Mouse (Mus musculus) lung, adult 2 months (tissue): ENCODE measurements around the gene Cxadr. TPM values are rescaled to one million over a fixed set of nuclear protein-coding genes. Genes with fewer than 3 reads are reported as not detected.
A peak's percentile ranks its signal among the peaks of the same experiment; 100 is the strongest.

Source experiments
- DNase-seq: peaks from one replicate; pipeline ENCODE4 v3.0.0; 2022
- H3K4me1 ChIP-seq: fragments of 200-500 bp; 2 replicates; pipeline ENCODE4 v1.6.1; 2011; ENCODE audit warnings: low read length; ENCODE audit not compliant: control insufficient read depth, insufficient read depth
- H3K4me3 ChIP-seq: fragments of 200-500 bp; replicated peaks from 2 replicates; pipeline ENCODE3; 2011; ENCODE audit warnings: low read depth, mild to moderate bottlenecking, control low read depth, low read length; ENCODE audit errors: extremely low read depth
- CTCF ChIP-seq: fragments of 200-500 bp; IDR thresholded peaks from 2 replicates; pipeline ENCODE4 v1.5.1; 2011; ENCODE audit warnings: mild to moderate bottlenecking, low read length, control low read depth; ENCODE audit not compliant: insufficient read depth
- POLR2A ChIP-seq: fragments of 200-500 bp; IDR thresholded peaks from 2 replicates; pipeline ENCODE4 v1.6.1; 2011; ENCODE audit warnings: low read depth, mild to moderate bottlenecking, control low read depth, low read length, borderline replicate concordance; ENCODE audit errors: extremely low read depth
- WGBS: fragments of 180-500 bp; shearing (Covaris S2); methylation state at CpG from one replicate; pipeline ENCODE4 v1.1.7; 2018; 5-methylcytosine and 5-hydroxymethylcytosine counted together
- polyA plus RNA-seq: library from polyadenylated mRNA; depleted of rRNA; stranded (reverse); fragments of >200 nt; gene quantifications from 2 replicates; pipeline ENCODE4 v1.2.3, GENCODE M21; 2012; rRNA removed

The Cxadr gene
- polyA plus RNA-seq, 1 experiment: 37.1 TPM

DNA sequence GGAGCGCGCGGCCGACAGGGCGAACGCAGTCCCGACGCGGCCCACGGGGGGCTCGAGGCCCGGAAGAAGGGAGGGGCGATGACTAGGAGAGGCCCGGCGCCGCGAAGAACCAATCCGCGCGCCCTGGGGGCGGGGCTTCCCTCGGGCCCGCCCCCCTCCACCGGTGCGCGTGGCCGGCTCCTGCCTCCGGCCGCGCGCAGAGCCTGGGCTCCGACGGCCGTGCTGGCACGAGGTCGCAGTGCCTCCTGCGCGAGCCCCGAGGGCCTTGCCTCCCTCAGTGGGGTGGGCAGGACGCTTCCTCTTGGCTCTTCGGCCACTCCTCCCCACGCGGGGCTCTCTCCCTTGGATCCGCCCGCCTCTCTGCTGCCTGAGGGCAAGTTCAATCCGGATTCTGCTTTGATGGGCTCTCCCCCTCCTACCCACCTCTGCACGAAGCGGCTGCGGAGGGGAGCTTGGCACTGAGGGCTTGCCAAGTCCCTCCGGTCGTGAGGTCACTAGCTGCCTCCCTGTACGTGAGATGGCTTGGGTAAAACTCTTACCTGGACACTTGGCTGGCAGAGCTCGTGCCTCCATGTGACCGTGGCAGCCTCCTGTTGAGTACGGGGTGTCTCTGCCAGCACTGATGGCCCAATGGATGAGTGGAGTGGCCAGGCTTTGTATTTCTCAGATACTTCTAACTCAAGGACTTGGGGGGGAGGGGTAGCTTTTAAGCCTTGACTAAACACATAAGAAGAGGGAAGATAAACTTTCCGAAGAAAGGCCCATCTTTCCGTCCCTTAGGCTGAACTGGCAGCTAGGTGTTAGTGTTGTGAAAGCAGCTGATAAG is 75.7 kb downstream of the Cxadr start, which contains the start of gene Btg3:
Gene Btg3, minus strand, starts transcription at position 448 of the 826 bp plus-strand sequence.
- DNase-seq: peak; percentile 86
- peaks cover 16% of the 10 kb centered on the region for H3K4me1 ChIP-seq
- peak; percentile 62; the same call in 1 of the 2 replicates for TF ChIP-seq POLR2A
- no peak for TF ChIP-seq CTCF
- 3% methylated on average over 55 of the region's 57 CpGs for WGBS
- peak within 1 kb of the TSS; percentile 90 for H3K4me3 ChIP-seq

DNA sequence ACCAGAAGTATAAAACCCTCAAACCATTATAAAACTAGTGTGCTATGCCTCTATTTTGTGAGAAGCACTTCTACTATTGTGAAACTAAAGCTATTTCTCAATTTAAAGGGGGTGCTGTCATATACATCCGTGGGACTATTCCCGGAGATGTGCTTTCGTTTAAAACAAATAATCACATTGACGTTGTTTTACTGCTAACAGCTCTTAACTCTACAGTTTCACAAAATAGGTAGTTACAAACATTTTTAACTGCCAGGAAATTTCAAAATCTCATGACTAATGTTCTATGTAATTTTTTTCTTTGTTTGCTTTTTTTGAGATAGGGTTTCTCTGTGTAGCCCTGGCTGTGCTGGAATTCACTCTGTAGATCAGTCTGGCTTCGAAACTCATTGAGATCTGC is 77.2 kb downstream of the Cxadr start:
- no peak for TF ChIP-seq CTCF
- no peak for TF ChIP-seq POLR2A
- no peak for DNase-seq
- WGBS: 50% methylated on average over 5 of the region's 5 CpGs
- H3K4me3 ChIP-seq: no peak overlapping the region
- peaks cover 10% of the 10 kb centered on the region for H3K4me1 ChIP-seq

DNA sequence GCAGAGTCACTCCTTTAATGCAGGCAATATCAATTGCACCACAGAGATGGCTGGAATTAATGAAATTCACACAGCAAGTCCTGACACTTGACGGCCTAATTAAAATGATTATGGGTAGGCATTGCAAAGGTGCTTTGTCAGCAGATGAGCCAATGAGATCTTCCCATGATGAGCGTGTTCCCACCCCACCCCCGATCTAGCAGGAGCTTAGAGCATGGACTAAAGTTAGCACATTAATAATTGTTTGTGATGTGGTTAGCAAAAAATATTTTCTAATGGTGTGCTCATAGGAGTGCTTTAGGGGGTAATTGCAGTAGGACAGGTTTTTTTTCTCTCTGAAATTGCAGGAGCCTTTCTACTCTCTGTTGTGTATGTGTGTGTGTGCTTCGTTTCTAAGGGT is 87.8 kb downstream of the Cxadr start:
- H3K4me3 ChIP-seq: no peak overlapping the region
- DNase-seq: no peak
- 87% methylated on average over 4 of the region's 4 CpGs for WGBS
- H3K4me1 ChIP-seq: peaks cover 5% of the 10 kb centered on the region; the same call in 1 of the 2 replicates
- no peak for TF ChIP-seq POLR2A
- no peak for TF ChIP-seq CTCF

DNA sequence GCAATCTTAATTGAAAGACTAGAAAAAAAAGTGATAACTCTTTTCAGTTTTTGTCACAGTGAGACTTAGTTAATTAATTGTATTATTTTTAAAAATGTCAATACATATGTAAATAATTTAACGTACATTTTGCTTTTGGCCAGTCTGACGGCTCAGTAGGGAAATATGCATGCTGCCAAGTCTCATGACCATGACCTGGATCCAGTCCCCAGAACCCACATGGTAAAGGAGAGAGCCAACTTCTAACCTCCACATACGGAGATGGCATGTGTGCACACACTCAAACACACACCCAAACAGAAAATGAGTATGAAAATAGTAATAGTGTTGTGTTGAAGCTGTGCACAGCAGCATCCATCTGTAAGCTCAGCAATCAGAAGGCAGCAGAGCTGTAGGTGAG is 88.7 kb downstream of the Cxadr start:
- 74% methylated on average over 3 of the region's 3 CpGs for WGBS
- DNase-seq: no peak
- H3K4me3 ChIP-seq: no peak overlapping the region
- no peak for TF ChIP-seq POLR2A
- TF ChIP-seq CTCF: no peak
- H3K4me1 ChIP-seq: peaks cover 5% of the 10 kb centered on the region; the same call in 1 of the 2 replicates

DNA sequence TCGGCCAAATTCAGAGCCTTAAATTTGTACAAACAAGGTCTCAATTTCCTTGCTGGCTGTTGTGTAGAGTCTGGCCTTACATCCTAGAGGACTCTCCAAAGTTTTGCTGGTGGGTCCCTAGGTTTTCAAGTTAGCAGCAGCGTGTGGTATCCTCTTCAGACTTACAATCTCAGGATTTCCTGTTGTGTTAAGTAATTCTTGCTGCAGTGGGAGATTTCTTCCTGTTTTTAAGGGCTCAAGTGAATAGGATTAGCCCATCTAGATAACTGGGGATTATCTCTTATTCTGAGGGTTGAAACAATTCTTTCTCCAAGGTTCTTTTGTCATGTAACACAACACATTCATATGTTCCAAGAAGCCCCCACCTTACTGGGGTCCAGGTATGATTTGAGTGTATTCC is 90.1 kb downstream of the Cxadr start:
- TF ChIP-seq POLR2A: no peak
- no peak for TF ChIP-seq CTCF
- no peak for DNase-seq
- 47% methylated on average over 2 of the region's 2 CpGs for WGBS
- Histone ChIP-seq H3K4me3 (no peak overlapping the region), H3K4me1 (peaks cover 5% of the 10 kb centered on the region; the same call in 1 of the 2 replicates)

DNA sequence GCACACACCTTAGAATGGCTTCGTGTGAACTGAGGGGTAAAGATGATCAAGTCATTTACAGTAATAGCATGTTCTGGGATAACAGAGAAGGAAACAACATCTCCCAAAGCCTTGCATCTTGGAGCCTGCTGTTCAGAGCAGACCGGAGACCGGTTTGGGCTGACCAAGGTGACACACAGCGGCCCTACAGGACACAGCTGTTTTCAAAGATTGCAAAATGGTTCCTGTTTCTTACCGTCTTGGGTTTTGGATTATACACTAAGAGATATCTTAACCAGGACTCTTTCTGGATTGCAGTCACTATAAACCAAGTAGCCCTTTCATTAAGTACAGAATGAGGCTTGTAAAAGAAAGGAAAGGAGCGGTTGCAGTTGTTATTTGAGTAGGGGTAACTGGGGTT is 97.4 kb downstream of the Cxadr start:
- DNase-seq: no peak
- no peak overlapping the region for H3K4me3 ChIP-seq
- no peaks in the 10 kb centered on the region for H3K4me1 ChIP-seq
- TF ChIP-seq CTCF (no peak), POLR2A (no peak)
- 77% methylated on average over 6 of the region's 6 CpGs for WGBS

DNA sequence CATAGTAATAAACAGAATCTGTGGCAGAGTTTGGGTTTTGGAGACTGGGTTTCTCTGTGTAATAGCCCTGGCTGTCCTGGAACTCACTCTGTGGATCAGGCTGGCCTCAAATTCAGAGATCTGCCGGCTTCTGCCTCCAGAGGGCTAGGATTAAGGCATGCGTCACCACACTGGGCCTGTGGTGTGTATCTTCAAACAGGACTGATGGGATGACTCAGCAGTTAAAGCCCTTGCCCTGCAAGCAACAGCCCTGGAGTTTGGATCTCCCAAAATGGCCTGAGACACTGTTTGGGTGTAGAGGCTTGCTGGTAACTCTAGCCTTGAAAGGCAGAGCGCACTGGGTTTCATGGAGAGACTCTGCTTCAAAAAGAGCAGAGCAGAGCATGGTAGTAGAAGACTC is 98.1 kb downstream of the Cxadr start:
- no peak overlapping the region for H3K4me3 ChIP-seq
- TF ChIP-seq POLR2A: no peak
- no peaks in the 10 kb centered on the region for H3K4me1 ChIP-seq
- no peak for DNase-seq
- WGBS: 92% methylated on average over 3 of the region's 3 CpGs

DNA sequence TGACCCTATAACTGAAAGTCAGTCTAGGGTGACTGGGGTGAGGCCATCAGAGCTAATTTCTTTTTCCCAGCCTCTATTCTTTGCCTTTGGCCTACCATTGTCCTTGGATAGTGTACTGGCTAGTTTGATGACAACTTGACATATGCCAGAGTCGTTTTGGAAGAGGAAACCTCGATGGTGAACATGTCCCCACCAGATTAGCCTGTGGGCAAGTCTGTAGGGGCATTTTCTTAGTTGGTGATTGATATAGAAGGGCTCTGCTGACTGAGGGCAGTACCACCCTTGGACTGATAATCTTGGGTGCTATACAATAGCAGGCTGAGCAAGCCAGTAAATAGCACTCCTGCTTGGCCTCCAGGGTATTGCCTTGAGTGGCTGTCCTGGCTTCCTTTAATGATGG is 101.0 kb downstream of the Cxadr start:
- WGBS: 42% methylated on average over 2 of the region's 2 CpGs
- TF ChIP-seq CTCF: no peak
- no peak for TF ChIP-seq POLR2A
- DNase-seq: no peak
- Histone ChIP-seq H3K4me3 (no peak overlapping the region), H3K4me1 (no peaks in the 10 kb centered on the region)

DNA sequence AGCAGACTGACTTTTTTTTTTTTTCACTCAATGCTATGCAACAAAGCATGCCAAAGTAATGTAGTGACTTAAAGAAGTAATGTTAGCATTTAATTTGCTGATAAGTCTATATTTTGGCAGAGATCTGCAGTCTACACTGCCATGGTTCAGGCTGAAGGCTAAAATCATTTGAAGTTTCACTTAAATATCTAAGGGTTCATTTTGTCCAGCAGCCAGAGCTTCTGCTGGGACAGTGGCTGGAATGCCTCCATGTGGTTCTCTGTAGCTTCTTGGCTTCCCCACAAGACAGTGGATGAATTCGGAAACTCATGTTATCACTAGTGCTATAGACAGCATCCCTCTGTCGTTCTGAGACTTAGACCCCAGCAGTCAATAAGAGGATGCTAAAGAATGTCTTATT is 105.4 kb downstream of the Cxadr start:
- Histone ChIP-seq H3K4me3 (no peak overlapping the region), H3K4me1 (no peaks in the 10 kb centered on the region)
- DNase-seq: no peak
- no peak for TF ChIP-seq CTCF
- WGBS: 57% methylated on average over 2 of the region's 2 CpGs

DNA sequence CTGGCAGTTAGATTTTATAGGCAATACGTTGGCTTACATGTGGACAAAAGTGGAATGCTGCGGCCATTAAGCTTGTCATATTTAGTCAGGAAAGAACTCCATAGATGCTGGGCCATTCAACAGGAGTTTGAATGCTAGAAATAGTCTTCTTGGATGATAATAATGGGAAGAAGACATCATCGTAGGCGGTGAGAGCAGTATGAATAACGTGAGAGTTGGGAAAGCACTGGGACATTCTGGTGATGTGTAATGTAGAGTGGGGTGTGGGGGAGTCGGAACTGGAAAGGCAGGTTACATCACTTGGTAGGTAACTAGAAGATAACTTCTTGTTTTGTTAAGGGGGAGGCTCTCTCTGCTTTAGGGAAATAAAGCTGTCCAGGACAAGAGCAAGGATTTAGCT is 106.6 kb downstream of the Cxadr start:
- Histone ChIP-seq H3K4me3 (no peak overlapping the region), H3K4me1 (no peaks in the 10 kb centered on the region)
- TF ChIP-seq POLR2A: no peak
- no peak for DNase-seq
- WGBS: 88% methylated on average over 6 of the region's 6 CpGs

Other genes starting within 250 kb of the Cxadr start
- gene Btg3, start 75.7 kb downstream of the Cxadr start, polyA plus RNA-seq: 8.5 and 10.3 TPM in 2 replicates